Mouse (Mus musculus) fibroblast of lung, adult 2 months (primary cell): ENCODE results near the gene Shisa6.
"Not testable (repeated sequence)": the region's sequence is repeated elsewhere in the genome, so short reads cannot be mapped to it uniquely, and the experiment has no call there.

Source experiments
- DNase-seq: peaks from one replicate; pipeline ENCODE4 v3.0.0-alpha.2; 2011; ENCODE audit warnings: low read depth

The Shisa6 gene

DNA sequence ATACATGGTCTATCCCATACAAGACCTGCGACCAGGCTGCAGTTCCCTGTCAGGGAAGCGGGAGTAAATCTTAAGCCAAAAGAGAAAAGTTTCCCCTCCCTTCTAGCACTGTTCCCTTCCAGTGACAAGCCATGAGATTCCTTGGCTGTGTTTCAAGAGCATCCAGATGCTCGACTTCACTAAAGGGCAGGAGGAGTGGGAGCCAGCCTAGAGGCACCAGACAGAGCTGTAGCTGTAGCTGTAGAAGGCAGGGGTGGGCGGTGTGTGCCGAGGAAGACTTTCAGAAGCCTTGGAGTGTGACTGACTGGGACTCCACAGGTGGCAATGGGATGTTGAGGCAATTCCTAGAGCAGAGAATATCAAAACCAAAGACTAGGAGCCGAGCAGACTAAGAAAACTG lies 43.3 kb downstream of the Shisa6 start:
- DNase-seq, result no peak

GRCm38 (mm10) chr11:66442631-66443030 lies 83.1 kb downstream of the Shisa6 start:
- DNase-seq, result no peak

- DNase-seq, result no peak
Measured at GRCm38 (mm10) chr11:66426129-66426528, 99.6 kb downstream of the Shisa6 start.

GRCm38 (mm10) chr11:66418216-66418615 lies 107.5 kb downstream of the Shisa6 start:
- DNase-seq, result no peak

GRCm38 (mm10) chr11:66408721-66409120 lies 117.0 kb downstream of the Shisa6 start:
- DNase-seq, result not testable (repeated sequence)

DNA sequence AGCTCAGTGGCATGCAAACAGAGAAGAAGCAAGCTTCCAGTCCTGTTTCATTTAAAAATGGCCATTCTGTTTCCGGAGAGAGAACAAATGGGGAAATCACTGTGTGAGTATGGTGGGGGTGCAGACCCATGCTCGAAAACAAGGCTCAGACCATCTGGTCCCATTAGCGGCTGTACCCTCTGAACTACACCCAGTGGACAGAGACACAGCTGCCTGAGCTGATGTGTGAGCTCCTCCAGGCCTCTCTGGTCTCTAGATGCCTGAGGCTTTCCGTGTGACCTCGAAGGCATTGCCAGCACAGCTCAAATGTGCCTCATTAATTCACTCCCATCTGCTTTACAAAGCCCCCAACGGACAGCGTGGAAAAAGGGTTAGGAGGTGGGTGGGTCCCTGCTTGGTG lies 125.7 kb downstream of the Shisa6 start:
- DNase-seq, result no peak

GRCm38 (mm10) chr11:66387561-66387960 lies 138.2 kb downstream of the Shisa6 start:
- DNase-seq, result no peak

GRCm38 (mm10) chr11:66371796-66372195 lies 154.0 kb downstream of the Shisa6 start:
- no peak for DNase-seq

DNA sequence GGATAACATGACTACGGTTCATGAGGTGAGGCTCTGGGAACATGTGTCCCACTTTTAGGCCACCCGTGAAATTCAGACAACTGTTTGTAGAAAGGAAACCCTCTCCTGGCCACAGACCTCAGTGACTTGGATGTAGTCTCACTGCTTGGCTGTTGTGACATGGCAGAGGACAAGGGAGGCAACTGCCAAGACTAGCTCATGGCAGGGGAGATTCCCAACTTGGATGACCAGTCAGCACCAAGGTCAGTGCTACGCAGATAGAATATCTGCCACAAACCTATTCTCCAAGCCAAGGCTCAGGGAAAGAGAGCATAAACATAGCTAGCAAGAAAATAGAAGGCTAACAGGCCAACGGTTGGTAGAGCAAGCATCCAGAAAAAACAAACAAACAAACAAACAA lies 156.0 kb downstream of the Shisa6 start:
- DNase-seq, result no peak

DNA sequence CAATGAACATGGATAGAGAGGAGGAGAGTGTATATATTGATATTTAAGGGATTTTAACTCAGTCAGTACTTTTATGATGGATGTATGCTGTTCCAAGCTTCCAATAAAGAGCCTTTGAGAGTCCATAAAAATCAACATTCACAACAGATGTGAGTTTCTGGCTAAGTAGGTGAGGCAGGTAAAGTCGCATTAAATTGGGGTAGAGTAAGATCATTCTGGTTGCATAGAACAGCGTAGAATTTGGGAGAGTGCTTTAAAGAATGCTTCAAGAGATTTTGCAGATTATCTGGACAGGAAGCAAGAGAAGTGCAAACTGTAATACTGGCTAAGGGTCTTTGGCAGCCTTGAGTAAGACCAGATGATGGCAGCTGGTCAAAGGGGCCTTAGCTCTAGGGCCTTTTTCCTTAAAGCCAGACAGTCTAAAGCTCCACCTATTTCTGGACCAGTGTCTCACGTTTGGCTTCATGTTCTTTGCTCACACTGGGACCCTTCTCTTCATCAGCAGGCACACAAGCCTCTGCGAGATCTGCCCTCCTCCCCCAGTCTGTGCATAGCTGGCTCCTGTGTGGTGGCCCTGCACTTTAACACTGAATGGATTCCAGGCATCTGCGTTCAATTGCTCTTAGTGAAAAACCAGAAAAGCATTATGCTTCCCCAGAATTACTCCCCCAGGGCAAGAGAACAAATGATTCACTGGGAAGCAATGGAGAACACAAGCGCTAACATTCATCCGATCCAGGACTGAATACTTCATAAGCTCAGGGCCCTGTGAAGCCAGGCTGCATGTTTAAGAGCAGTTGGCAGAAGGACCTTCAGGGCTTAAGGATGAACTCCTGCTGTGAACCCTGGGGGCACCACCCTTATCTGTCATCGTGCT lies 158.7 kb downstream of the Shisa6 start:
- DNase-seq, result peak; percentile 37

GRCm38 (mm10) chr11:66359811-66360210 lies 166.0 kb downstream of the Shisa6 start:
- DNase-seq, result peak; percentile 27

GRCm38 (mm10) chr11:66344822-66345221 lies 180.9 kb downstream of the Shisa6 start:
- no peak for DNase-seq

GRCm38 (mm10) chr11:66336313-66336712 lies 189.5 kb downstream of the Shisa6 start:
- DNase-seq, result no peak

DNA sequence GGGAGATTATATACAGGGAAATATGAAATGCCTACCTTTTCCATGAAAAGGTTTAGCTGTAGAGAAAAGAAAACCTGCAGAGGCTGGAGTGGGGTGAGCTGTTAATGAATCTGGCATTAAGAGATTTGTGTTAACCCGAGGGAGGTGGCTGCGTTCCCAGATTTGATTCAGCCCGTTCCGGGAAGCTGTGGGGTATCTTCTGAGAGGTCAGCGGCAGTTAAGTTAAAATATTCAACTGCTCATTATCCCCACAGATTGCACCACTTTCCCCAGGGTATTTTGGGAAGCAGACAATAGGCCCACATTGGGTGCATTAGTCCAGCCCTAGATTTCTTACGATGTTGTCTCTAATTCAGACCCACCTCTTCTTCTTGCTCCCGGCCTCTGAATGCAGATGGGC lies 213.0 kb downstream of the Shisa6 start:
- no peak for DNase-seq

GRCm38 (mm10) chr11:66304396-66304795 lies 221.4 kb downstream of the Shisa6 start:
- no peak for DNase-seq

DNA sequence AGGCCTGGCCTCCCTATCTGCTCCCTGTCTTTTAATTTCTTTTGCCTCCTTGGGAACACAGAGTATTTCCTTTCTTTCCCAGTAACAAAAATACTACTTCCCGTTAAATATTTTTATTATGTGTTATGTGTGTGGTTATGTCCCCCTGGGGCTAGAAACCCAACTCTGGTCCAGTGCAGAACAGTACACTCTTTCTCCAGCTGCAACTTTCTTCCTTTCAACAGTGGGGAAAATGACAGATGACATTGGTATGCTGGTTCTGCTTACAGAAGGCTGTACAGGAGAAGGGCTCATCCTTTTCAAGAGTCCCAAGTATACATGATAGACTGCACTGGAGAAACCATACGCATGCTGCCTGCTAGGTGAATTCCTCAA lies 251.1 kb downstream of the Shisa6 start:
- no peak for DNase-seq

- no peak for DNase-seq
Measured at GRCm38 (mm10) chr11:66273904-66274706, 251.7 kb downstream of the Shisa6 start.

DNA sequence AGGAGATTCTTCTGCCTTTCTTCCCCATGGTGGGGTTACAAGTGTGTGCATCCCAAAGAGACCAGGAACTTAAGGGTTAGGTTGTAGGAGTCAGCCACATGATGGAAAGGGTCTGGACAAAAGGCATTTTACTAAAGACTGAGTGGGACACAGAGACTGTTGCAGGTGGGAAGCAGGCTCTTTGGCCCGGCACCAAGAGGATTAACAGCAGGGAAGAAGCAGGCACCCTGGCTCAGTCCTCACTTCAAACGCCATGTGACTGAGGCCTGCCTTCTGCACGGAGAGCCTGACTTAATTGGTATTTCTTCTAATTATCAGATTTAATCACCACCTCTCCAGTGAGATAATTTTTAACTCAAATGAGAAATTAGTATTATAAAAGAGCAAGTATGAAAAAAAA lies 258.7 kb downstream of the Shisa6 start:
- DNase-seq, result no peak

- DNase-seq, result no peak
Measured at GRCm38 (mm10) chr11:66265336-66265990, 260.3 kb downstream of the Shisa6 start.

GRCm38 (mm10) chr11:66260205-66260604 lies 265.6 kb downstream of the Shisa6 start:
- DNase-seq, result no peak

DNA sequence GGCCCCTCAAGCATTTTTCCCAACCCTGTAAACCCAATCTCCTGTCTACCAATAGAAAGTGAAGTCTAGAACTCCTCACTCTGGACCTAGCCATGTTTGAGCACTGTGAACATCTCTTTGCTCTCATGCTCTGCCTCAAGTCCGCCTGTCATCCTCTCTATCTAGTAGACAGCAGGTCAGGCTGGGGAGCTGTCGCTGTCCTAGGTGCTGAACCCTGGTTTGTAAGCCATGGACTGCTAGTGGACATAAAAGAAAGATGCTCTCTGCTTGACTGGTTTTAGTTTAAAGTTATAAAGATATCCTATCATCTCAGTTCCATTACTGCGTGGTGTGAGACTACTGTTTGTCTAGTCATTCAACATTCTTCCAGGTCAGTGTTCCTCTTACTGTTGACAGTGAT lies 266.9 kb downstream of the Shisa6 start:
- no peak for DNase-seq

GRCm38 (mm10) chr11:66247115-66247514 lies 278.6 kb downstream of the Shisa6 start:
- no peak for DNase-seq

DNA sequence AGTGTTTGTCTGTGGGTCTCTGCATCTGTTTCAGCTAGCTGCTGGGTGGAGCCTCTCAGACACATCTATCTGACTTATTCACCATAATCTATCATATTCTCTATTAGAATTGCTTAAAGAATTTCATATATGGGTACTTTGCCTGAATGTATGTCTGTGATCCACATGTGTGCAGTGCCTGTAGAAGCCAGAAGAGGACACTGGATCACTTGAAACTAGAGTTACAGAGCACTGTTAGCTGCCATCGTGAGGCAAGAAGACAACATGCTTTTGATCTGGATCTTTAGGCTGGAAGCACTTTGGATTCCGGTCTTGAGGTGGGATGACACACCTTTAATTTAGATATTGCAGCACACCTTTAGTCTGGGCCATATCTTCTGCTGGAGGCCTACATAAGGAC lies 289.2 kb downstream of the Shisa6 start:
- no peak for DNase-seq
